Mouse (Mus musculus): Measurements from ENCODE around the gene Rims4.

Gene Rims4

DNA sequence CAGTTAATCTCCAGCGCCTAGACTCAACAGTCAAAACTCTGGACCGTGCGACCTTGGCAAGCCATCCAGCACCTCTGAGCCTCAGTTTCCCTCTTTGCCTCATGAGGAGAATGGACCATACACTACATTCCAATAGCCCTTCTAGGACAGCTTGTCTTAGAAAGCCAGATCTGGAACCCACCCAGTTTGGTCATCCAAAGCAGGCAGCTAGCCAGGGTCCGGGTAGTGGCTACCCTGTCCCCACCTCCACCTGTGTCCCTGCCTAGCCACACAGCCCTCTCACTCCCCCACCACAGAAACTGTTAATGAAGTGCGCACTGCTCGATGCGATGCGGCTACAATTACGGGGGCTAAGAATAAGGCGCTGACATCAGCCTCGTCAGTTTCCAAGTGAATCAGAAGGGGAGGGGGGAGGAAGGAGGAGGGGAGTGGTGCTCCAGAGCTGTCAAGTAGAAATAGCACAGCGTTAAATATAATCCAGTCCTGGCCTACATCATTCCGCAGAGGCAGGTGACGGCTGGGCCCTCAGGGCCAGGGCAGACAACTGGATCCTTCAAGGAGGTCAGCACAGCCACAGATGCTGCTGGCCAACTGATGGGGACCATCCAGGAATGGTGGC is 6.5 kb downstream of the Rims4 start:
- no peak for ATAC-seq (ENCODE audit: insufficient number of reproducible peaks, low FRiP score, low TSS enrichment)

DNA sequence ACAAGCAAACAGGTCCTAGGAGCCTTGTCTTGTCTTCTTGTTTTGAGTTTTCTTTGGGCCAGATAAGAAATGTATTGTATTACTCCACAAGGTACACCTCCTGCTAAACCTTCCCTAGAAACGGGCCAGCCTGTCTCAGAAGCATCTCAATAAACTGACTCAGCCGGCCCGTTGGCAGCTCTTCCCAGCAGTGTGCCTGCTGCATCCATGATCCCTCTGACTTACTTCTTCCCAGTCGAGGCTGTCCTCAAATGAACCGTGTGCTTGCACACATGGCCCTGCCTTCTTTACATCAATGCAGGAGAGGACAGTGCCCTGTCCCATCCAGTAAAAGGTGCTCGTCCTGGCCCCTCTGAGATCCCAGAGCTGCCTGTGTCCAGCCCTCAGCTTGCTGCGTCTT is 8.9 kb downstream of the Rims4 start:
- no peak for ATAC-seq (ENCODE audit: insufficient number of reproducible peaks, low FRiP score, low TSS enrichment)

DNA sequence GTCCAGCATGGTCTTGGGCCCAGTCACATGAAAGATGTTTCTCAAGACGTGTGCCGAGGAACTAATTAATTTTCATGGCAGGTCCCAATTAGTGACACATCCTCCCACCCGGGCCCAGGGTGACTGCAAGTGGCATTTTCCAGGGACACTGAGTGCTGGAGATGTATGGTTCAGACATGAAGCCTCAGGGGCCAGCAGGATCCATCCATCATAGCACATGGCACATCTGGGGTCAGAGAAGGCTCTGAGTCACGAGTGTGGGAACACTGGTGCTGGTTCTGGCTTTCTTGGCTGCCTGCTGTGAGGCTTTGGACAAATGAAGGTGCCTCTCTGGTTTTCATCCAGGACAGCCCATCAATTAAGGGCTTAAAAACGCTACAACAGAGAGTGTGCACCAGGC is 11.4 kb downstream of the Rims4 start:
- ATAC-seq (ENCODE audit: insufficient number of reproducible peaks, low FRiP score, low TSS enrichment) = no peak

DNA sequence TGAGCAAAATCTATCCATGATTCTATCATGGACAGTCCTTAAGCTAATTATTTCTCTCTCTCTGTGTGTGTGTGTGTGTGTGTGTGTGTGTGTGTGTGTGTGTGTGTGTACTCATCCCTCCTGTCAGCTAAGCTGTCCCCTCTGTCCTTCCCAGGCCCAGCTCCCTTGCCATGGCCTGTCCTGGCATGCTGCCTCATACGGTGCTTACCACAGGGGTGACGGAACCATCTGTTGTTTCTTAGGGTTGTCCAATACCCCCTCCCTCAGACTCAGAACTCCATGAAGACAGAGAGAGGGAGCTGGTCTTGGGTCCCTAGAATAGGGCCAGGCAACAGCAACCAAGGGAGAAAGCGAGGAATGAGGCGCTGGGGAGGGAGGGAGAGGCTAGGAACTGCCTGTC is 14.2 kb downstream of the Rims4 start:
- ATAC-seq (ENCODE audit: insufficient number of reproducible peaks, low FRiP score, low TSS enrichment) = peak; percentile 41; the same call in 1 of the 2 replicates

DNA sequence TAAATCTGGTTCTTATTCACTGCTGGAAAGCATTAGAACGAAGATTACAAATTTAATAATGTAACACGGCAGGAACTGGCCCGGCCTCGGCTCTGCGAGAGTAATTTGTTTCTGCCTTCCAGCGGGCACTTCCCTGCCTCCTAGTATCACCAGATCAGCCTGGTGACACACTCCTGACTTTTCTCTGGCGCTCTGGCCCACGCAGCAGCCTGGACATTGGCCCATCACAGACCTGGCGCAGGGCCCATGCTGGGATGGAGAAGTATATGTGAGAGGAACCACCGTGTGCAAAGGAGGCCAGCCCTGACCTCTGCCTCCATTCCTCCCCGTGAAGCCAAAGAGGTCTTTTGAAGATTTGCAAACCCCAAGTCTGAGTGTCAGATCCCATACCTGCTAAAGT is 15.0 kb downstream of the Rims4 start:
- ATAC-seq (ENCODE audit: insufficient number of reproducible peaks, low FRiP score, low TSS enrichment) = peak; percentile 36; the same call in 1 of the 2 replicates

DNA sequence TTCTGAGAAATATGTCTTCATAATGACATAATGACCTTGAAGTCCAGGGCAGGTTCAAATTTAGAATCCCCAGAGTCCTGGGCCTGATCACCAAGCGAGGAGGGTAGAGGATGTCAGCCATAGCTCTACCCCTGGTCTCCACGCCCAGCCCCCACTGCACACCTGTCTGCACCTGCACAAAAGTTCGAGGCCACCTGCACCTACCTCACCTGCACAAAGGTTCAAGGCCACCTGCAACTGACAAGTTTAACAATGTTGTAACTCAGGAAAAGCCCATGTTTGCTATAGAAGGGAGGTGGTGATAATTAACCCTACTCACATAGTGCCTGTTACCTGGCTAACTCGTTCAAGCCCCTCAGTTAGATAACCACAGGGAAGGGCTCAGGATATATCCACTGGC is 16.0 kb downstream of the Rims4 start:
- no peak for ATAC-seq (ENCODE audit: insufficient number of reproducible peaks, low FRiP score, low TSS enrichment)

DNA sequence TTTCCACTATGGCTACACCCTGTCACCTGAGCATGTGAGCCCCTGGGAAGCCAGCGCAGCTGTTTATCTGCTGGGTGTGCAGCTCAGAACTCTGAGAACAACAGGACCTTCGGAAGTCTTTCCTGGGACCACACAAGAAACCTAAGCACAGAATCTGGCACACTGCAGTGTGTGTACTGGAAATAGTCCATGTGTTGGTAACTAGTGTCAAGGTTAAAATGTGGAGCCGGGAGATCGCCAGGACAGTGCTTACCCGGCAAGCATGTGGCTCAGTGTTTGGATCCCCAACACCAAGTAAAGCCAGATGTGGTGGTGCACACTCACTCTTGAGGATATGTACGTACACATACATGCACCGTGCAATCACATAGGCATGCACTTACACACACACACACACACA is 17.4 kb downstream of the Rims4 start:
- ATAC-seq (ENCODE audit: insufficient number of reproducible peaks, low FRiP score, low TSS enrichment) = no peak

DNA sequence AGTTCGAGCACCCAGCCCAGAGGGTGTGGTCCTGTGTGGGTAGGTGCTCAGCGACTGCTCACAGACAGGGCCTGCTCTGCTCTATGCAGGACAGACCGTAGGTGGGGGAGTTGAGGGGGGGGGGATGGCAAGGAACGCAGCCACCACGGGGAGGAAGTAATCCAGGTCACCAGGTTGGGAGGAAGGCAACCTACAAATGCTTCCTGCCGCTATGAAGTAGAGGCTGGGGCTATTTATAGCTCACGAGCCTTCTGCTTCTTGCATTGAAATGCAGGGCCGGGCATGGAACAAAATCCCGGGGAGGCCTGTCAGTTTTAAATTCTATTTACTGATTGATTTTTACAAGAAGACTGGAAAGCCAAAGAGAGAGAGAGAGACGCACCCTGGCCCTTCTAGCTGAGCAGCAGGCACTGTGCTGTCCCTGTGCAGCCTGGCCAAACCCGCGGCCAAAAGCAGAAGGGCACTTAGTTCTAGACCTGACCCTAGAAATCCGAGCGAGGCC is 18.5 kb downstream of the Rims4 start:
- peak; percentile 41; the same call in 1 of the 2 replicates for ATAC-seq (ENCODE audit: insufficient number of reproducible peaks, low FRiP score, low TSS enrichment)

DNA sequence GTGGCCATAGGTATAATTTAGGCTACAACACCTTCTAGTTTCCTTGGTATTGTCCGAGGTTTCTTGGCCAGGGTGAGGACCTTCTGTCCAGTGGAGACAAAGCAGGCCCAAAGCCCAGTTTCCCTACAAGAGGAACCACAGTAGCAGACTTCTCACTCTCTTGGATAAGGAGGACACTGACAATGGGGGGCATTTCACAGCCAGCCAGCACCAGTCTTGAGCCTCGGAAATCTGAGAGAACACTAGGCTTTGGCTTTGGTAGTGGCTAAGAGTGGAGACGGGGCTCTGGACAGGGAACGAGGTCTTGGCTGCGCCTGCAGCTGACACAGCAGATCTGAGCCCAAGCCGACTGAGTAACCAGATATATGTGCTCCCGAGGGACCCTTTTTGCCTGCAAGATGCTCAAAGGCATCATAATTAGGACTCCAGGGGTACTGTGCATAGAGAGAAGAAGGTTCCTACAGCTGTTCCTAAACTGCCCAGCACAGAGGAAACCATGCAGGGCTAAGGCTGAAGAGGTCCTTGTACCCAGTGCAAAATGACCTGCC is 20.4 kb downstream of the Rims4 start:
- 0 out of 2 replicates have a peak, but pooled peaks have one; percentile 23 for ATAC-seq (ENCODE audit: insufficient number of reproducible peaks, low FRiP score, low TSS enrichment)

DNA sequence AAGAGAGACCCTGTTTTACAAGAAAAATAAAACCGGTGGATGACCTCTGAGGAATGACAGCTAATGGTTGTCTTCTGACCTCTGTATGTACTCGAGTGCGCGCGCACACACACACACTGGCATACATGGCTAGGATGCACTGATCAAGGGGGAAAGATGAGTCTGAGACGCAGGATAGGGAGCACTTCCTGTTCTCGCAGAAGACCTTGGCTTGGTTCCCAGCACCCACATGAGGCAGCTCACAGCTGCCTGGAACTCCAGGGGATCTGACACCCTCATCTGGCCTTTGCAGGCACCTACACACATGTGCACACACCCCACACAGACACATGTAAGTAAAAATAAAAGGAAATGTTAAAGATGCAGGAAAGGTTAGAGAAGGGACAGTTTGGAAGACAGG is 21.5 kb downstream of the Rims4 start:
- no peak for ATAC-seq (ENCODE audit: insufficient number of reproducible peaks, low FRiP score, low TSS enrichment)

DNA sequence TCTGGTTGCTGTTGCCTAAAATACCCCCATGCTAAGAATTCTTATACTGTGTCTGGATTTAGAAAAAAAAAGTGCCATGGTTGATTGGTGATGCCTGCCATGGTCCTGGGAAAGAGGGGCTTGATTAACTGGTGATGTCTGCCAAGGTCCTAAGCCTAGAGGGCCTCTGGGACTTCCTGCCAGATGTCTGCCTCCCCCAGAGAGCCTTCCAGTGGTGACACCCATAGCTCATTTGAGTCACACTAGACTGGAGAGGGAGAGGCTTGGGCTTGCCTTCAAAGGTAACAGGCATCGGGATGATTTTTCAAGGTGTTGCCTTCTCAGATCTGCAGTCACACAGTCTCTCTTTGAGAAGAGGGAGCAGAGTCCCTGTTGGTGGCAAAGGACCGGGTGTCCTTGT is 23.3 kb downstream of the Rims4 start:
- ATAC-seq (ENCODE audit: insufficient number of reproducible peaks, low FRiP score, low TSS enrichment) = no peak

DNA sequence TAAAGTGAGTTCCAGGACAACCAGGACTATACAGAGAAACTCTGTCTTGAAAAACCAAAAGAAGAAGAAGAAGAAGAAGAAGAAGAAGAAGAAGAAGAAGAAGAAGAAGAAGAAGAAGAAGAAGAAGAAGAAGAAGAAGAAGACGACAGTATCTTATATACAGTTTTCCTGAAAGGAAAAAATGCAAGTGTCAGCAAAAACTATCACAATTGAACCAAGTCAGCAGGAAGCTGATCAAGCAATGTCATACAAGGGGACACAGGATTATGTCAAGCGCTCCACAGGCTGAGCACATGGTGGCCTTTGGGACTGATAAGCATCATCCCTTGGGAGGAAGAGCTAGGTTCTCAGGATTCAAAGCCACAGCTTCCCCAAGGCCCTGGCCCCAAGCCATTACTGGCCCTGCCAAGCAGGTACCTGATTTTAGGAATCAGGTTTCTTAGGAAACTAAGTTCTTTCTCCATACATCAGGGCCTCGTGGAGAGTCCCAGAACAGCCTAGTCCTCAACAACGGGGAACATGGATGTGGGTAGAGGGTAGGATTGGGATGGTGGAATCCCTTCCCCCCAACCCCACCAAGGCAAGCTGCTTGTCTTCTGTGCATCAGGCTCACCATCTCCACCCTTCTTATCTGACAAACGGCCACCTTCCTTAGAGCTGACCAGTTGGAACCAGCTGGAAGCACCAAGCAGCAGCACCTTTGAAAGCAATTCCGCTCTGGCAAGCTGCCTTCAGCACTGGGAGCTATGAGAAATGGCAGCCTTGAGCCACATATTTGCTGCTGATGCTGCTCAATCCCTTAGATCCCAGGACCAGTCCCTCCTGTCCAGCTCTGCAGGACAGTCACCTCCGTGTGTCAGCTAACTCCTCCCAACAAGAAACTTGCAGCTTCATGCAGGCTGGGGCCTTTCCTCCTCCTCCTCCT is 24.8 kb downstream of the Rims4 start:
- no peak for ATAC-seq (ENCODE audit: insufficient number of reproducible peaks, low FRiP score, low TSS enrichment)

DNA sequence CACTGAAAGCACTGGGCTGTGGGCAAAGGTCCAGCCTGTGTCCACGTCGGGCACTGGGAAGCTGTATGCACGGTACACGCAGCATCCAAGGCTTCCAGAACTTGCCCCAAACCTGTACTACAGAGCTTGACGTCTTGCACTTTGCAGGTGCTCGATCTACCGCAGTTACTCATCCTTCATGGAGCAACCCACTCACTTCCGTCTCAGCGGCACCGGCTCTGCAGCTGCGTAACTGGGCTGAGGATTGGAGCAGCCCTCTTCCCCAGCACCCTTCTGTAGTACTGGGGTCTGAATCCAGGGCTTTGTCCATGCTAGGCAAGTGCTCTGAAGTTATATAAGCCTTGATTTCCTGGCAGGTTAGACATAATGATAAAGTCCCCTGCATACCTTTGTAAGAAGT is 27.2 kb downstream of the Rims4 start:
- no peak for ATAC-seq (ENCODE audit: insufficient number of reproducible peaks, low FRiP score, low TSS enrichment)

DNA sequence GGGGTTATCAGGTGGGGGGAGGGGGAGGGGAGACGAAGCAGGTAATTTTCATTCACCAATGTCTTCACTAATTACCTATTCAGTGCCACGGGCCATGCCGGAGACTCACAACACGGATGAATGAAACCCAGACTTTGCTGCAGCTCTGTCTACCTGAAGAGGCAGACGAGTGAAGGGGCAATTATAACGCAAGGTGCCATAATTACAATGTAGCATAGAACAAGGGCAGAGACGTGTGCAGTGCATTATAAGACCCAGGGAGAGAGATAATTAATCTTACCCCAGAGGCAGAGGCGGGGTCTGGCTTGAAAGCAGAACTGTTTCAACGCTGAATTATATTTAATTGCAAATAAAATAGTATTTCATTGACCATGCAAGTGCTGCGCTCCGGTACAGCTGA is 27.9 kb downstream of the Rims4 start:
- ATAC-seq (ENCODE audit: insufficient number of reproducible peaks, low FRiP score, low TSS enrichment) = no peak

DNA sequence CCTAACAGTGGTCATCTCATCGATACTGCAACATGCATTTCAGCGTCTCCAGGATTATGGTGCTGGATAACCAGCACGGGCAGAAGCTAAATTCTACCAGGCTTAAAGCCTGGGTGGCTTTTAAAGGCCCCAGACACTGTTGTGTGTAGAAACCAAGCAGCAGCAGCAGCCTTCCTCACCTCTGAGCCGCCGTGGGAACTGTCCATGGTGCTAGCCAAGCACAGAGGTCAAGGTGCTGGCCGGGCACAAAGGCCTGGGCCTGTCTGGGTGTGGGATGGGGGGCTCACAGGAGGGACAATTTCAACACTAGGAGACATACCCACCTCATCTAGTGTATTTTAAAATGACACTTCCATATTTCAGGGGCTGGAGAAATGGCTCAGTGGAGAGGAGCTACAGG is 29.1 kb downstream of the Rims4 start:
- no peak for ATAC-seq (ENCODE audit: insufficient number of reproducible peaks, low FRiP score, low TSS enrichment)

DNA sequence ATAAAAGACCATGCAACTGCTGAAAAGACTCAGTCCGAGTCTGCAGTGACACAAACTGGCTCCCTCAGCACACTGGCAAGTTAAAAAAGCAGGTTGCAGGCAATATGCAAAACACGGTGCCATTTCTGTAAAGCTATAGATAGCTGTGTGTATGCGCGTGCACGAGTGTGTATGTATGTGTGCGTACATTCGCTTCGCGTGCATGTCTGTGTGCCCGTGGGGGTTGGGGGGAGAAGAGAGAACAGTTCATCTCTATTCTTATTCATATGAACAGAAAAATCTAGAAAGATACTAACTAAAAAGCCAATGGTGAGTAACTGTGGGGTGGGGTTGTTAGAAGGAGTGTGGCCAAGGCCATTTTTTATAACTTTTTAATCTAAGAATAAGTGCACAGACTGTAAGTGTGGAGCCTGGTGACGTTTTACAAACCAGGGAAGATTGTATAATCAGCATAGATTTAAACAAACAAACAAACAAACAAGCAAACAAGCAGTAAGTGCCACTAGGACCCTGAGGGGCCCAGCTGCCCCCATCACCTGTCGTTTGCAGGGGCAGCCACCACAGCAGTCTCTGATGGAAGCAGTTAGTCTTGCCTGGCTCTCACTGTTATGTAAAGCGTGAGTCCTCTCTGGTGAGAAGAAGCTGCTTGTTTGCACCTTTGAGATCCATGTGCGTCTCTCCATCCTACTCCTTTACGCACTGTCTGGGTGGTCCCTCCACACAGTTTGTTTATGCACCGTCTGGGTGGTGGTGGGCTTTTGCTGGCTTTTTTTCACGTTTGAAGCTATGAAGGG is 35.4 kb downstream of the Rims4 start:
- ATAC-seq (ENCODE audit: insufficient number of reproducible peaks, low FRiP score, low TSS enrichment) = no peak

DNA sequence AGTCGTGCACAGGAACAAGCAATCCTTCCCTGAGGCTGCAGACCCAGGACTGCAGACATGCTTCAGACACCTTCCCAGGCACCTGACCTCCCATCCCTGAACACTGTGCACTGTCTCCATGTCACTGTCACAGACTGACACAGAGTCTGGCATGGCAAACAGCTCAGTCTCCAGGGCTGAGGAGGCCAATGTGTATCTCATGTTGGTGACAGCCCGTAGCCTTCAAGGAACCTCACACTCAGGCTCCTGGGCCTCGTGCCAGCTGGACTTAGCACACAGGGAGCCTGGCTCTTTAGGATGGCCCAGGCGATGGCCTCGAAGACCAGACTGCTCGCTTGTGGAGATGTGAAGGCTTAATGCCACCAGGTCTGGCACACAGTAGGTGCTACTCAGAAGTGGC is 37.6 kb downstream of the Rims4 start:
- peak; percentile 47 for ATAC-seq (ENCODE audit: insufficient number of reproducible peaks, low FRiP score, low TSS enrichment)

DNA sequence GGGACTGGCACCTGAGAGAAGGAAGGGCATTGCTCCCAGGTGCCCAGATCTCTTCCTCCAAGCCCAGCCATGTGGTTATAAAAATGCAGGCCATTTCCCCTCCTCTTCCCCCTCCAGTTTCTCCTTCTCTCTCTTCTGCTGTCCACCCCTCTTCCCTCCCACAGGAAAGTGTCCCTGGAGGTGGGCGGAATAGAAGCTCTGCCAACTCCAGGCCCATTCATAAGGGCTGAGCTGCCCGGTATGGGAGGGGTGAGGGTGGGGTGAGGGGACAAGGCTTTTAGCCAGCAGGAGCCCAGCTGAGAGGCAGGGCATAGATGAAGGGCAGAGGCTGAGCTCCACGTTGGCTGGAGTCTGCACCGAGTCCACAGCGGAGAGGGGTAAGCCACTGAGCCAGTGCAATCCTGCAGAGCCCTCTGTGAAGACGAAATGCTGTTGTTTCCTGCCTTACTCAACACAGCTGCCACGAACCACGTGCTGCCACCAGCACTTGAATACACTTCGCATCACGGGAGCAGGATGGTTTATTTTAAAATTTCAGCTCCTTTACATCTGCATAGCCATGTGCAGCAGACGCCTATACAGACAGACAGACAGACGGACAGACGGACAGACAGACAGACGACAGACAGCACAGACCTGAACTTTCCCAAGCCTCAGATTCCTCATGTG is 41.5 kb downstream of the Rims4 start:
- ATAC-seq (ENCODE audit: insufficient number of reproducible peaks, low FRiP score, low TSS enrichment) = no peak

DNA sequence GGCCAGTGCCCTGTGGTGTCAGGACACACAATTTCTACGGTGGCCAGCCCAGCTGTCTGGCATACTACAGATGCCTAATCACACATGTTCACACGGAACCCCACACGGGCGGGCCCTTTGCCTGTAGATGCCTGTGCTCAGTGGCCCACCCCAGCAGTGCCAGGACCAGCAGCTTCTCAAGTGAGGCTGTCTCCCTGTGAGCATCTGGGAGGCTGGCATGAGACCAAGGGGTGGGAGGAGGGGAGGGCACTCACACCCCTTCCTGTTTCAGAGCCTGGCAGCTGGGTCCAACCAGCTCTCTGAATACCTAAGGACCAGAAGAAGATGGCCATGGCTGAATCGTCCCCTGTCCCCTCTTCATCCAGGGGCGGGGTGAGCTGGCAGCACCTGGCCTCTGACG is 43.0 kb downstream of the Rims4 start:
- ATAC-seq (ENCODE audit: insufficient number of reproducible peaks, low FRiP score, low TSS enrichment) = no peak

DNA sequence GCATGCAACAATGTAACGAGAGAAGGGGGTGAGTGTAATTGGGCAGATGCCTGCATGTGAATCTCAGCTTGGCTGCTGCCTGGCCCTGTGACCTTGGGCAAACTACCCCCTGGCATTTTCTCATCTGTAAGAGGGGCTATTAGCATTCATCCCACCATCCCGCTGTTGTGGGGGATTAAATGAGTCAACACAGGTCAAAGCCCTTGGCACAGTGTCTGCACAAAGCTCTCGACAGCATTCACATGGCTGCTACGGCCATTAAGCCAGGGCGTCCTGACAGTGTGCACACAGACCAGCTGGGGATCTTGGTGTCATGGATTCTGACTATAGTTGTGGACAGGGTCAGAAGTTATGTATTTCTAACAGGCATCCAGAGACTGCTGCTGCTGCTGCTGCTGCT is 43.6 kb downstream of the Rims4 start:
- no peak for ATAC-seq (ENCODE audit: insufficient number of reproducible peaks, low FRiP score, low TSS enrichment)

All from cerebellum, adult (tissue).